Comparison of ENCODE assay signal across 8 mouse cellular contexts in genomic region chr11:120629911-120630310, GRCm38 (mm10). TPM values are rescaled to one million over a fixed set of nuclear protein-coding genes. Genes with fewer than 3 reads are reported as not detected.
A peak's percentile ranks its signal among the peaks of the same experiment; 100 is the strongest.
DNase-seq lines count a peak whose midpoint lies in the region; ATAC-seq and TF ChIP-seq lines count a peak whose summit lies in the region.

No protein-coding gene starts in this region.

- H3K4me1 ChIP-seq in cerebellum, adult 2 months (ENCODE audit: control insufficient read depth, insufficient read depth, low read length), result peaks cover 26% of the 10 kb centered on the region
- peaks cover 36% of the 10 kb centered on the region for H3K4me1 ChIP-seq in lung, embryonic 16.5 days (replicated peaks; ENCODE audit: control insufficient read depth, insufficient read depth, low read length)
- H3K4me1 ChIP-seq in stomach, embryonic 15.5 days, result peaks cover 43% of the 10 kb centered on the region

- peak overlapping the region; percentile 4 for H3K9ac ChIP-seq in lung, embryonic 16.5 days (ENCODE audit: low read length)
- H3K9ac ChIP-seq in stomach, embryonic 15.5 days, result peak overlapping the region; percentile 7; the same call in 1 of the 2 replicates

- DNase-seq in cerebellum, adult 2 months, result peak in 1 of 2 experiments; percentile 21
- peak; percentile 69 for DNase-seq in adrenal gland, postnatal 25 days
- DNase-seq in kidney, adult 11 months, result peak; percentile 66

- no peaks in the 10 kb centered on the region for H3K9me3 ChIP-seq in lung, embryonic 16.5 days (ENCODE audit: control insufficient read depth, low read length)
- H3K9me3 ChIP-seq in stomach, embryonic 15.5 days, result no peaks in the 10 kb centered on the region

- peaks cover 12% of the 10 kb centered on the region for H3K36me3 ChIP-seq in lung, embryonic 16.5 days (ENCODE audit: control insufficient read depth, insufficient read depth, low read length)
- H3K36me3 ChIP-seq in stomach, embryonic 15.5 days, result peaks cover 13% of the 10 kb centered on the region

- H3K27ac ChIP-seq in cerebellum, adult 2 months (ENCODE audit: insufficient read depth, low read length), result peak overlapping the region; percentile 33; the same call in 1 of the 2 replicates
- H3K27ac ChIP-seq in lung, embryonic 16.5 days (ENCODE audit: low read length), result peak overlapping the region; percentile 24; the same call in 1 of the 2 replicates
- H3K27ac ChIP-seq in stomach, embryonic 15.5 days, result peak overlapping the region; percentile 95

- H3K4me3 ChIP-seq in cerebellum, adult 2 months (replicated peaks; ENCODE audit: insufficient read depth, low read depth, low read length), result no peak overlapping the region
- no peak overlapping the region for H3K4me3 ChIP-seq in lung, embryonic 16.5 days (ENCODE audit: low read length)
- H3K4me3 ChIP-seq in stomach, embryonic 15.5 days (replicated peaks), result peak overlapping the region; percentile 25

- no peak for TF ChIP-seq CTCF in cerebellum, adult 2 months (IDR thresholded peaks at IDR 0.05; ENCODE audit: borderline replicate concordance, insufficient read depth, low read depth, low read length)

- TF ChIP-seq POLR2A in cerebellum, adult 2 months (IDR thresholded peaks at IDR 0.05; ENCODE audit: borderline replicate concordance, insufficient read depth, low read length), result no peak

- H3K4me2 ChIP-seq in lung, embryonic 16.5 days (ENCODE audit: low read depth, low read length), result peak overlapping the region; percentile 19
- H3K4me2 ChIP-seq in stomach, embryonic 15.5 days, result peak overlapping the region; percentile 86

- H3K27me3 ChIP-seq in cerebellum, adult 2 months (ENCODE audit: control insufficient read depth, insufficient read depth, low read length), result no peaks in the 10 kb centered on the region
- no peaks in the 10 kb centered on the region for H3K27me3 ChIP-seq in lung, embryonic 16.5 days (ENCODE audit: control insufficient read depth, insufficient read depth, low read depth, low read length)
- H3K27me3 ChIP-seq in stomach, embryonic 15.5 days (replicated peaks), result no peaks in the 10 kb centered on the region

- ATAC-seq in cerebellum, adult (ENCODE audit: insufficient number of reproducible peaks, low FRiP score, low TSS enrichment), result no peak
- 0 out of 2 replicates have a peak, but pooled peaks have one; percentile 5 for ATAC-seq in granulocyte monocyte progenitor cell, adult 5-6 weeks (replicated peaks; ENCODE audit: poor library complexity, severe bottlenecking)
- ATAC-seq in lung, embryonic 16.5 days (ENCODE audit: low read depth), result no peak
- peak; percentile 33; the same call in 1 of the 2 replicates for ATAC-seq in stomach, embryonic 15.5 days (ENCODE audit: insufficient read depth, low FRiP score, low read depth)
- ATAC-seq in CD4-positive, CD25-positive, alpha-beta regulatory T cell, adult 4 months, result no peak

- 16% methylated on average over 7 of the region's 7 CpGs for WGBS in cerebellum, adult 2 months
- 29% methylated on average over 7 of the region's 7 CpGs for WGBS in lung, embryonic 16.5 days
- WGBS in stomach, embryonic 15.5 days, result 47% methylated on average over 7 of the region's 7 CpGs

RNA-seq across cellular contexts. Expression of gene Mafg, which starts 3.5 kb away (rescaled TPM):
- 60.5 and 65.3 TPM in 2 replicates for polyA plus RNA-seq in cerebellum, adult 2 months (2012; rRNA removed)
- 69.7 and 76.5 TPM in 2 replicates for total RNA-seq in adrenal gland, postnatal 25 days (2021)
- total RNA-seq in granulocyte monocyte progenitor cell, adult 5-6 weeks (2014; fragmentation: Nextera tagmentation), result 28.7 and 37.0 TPM in 2 replicates
- 30.2 and 36.6 TPM in 2 replicates for total RNA-seq in granulocyte monocyte progenitor cell, adult 5-6 weeks (2017)
- 13.2 and 15.0 TPM in 2 replicates for polyA plus RNA-seq in lung, embryonic 16.5 days (2015; fragmentation: Nextera tagmentation; extraction: Ambion mirVana)
- 29.3 and 31.9 TPM in 2 replicates for polyA plus RNA-seq in stomach, embryonic 15.5 days (2015; fragmentation: Nextera tagmentation; extraction: Ambion mirVana)
- polyA plus RNA-seq in CD4-positive, CD25-positive, alpha-beta regulatory T cell, adult 4 months (2017; shearing (Covaris generic)), result 10 to 100 TPM; 11.3 to 16.0 TPM

RNA-seq across cellular contexts. Expression of gene Sirt7, which starts 4.9 kb away (rescaled TPM):
- 76.9 and 80.5 TPM in 2 replicates for polyA plus RNA-seq in cerebellum, adult 2 months (2012; rRNA removed)
- total RNA-seq in adrenal gland, postnatal 25 days (2021), result 82.5 and 103 TPM in 2 replicates
- total RNA-seq in granulocyte monocyte progenitor cell, adult 5-6 weeks (2014; fragmentation: Nextera tagmentation), result 66.1 and 81.1 TPM in 2 replicates
- total RNA-seq in granulocyte monocyte progenitor cell, adult 5-6 weeks (2017), result 57.4 and 75.0 TPM in 2 replicates
- polyA plus RNA-seq in lung, embryonic 16.5 days (2015; fragmentation: Nextera tagmentation; extraction: Ambion mirVana), result 31.8 and 32.5 TPM in 2 replicates
- 38.1 and 39.0 TPM in 2 replicates for polyA plus RNA-seq in stomach, embryonic 15.5 days (2015; fragmentation: Nextera tagmentation; extraction: Ambion mirVana)
- polyA plus RNA-seq in CD4-positive, CD25-positive, alpha-beta regulatory T cell, adult 4 months (2017; shearing (Covaris generic)), result 10 to 100 TPM; 66.4 to 66.7 TPM

RNA-seq across cellular contexts. Expression of gene Pcyt2, which starts 12.2 kb away (rescaled TPM):
- polyA plus RNA-seq in cerebellum, adult 2 months (2012; rRNA removed), result 401 and 403 TPM in 2 replicates
- total RNA-seq in adrenal gland, postnatal 25 days (2021), result 344 and 351 TPM in 2 replicates
- 48.1 and 70.3 TPM in 2 replicates for total RNA-seq in granulocyte monocyte progenitor cell, adult 5-6 weeks (2014; fragmentation: Nextera tagmentation)
- 21.9 and 35.5 TPM in 2 replicates for total RNA-seq in granulocyte monocyte progenitor cell, adult 5-6 weeks (2017)
- 104 and 117 TPM in 2 replicates for polyA plus RNA-seq in lung, embryonic 16.5 days (2015; fragmentation: Nextera tagmentation; extraction: Ambion mirVana)
- polyA plus RNA-seq in stomach, embryonic 15.5 days (2015; fragmentation: Nextera tagmentation; extraction: Ambion mirVana), result 183 and 188 TPM in 2 replicates
- 100 to 1,000 TPM; 101 to 179 TPM for polyA plus RNA-seq in CD4-positive, CD25-positive, alpha-beta regulatory T cell, adult 4 months (2017; shearing (Covaris generic))

RNA-seq across cellular contexts. Expression of gene Pycr1, which starts 13.7 kb away (rescaled TPM):
- polyA plus RNA-seq in cerebellum, adult 2 months (2012; rRNA removed), result 2.1 and 2.3 TPM in 2 replicates
- 1.3 TPM in 2 replicates for total RNA-seq in adrenal gland, postnatal 25 days (2021)
- 14.6 and 15.9 TPM in 2 replicates for total RNA-seq in granulocyte monocyte progenitor cell, adult 5-6 weeks (2014; fragmentation: Nextera tagmentation)
- total RNA-seq in granulocyte monocyte progenitor cell, adult 5-6 weeks (2017), result 4.6 and 8.9 TPM in 2 replicates
- polyA plus RNA-seq in lung, embryonic 16.5 days (2015; fragmentation: Nextera tagmentation; extraction: Ambion mirVana), result 22.4 and 23.4 TPM in 2 replicates
- polyA plus RNA-seq in stomach, embryonic 15.5 days (2015; fragmentation: Nextera tagmentation; extraction: Ambion mirVana), result 32.5 and 32.7 TPM in 2 replicates
- 1 to 10 TPM; 1.5 to 1.8 TPM for polyA plus RNA-seq in CD4-positive, CD25-positive, alpha-beta regulatory T cell, adult 4 months (2017; shearing (Covaris generic))

RNA-seq across cellular contexts. Expression of gene Myadml2, which starts 18.0 kb away (rescaled TPM):
- polyA plus RNA-seq in cerebellum, adult 2 months (2012; rRNA removed), result 3.3 and 4.5 TPM in 2 replicates
- not detected in 2 replicates for total RNA-seq in adrenal gland, postnatal 25 days (2021)
- total RNA-seq in granulocyte monocyte progenitor cell, adult 5-6 weeks (2014; fragmentation: Nextera tagmentation), result not detected in 2 replicates
- 0.69 and 1.9 TPM in 2 replicates for total RNA-seq in granulocyte monocyte progenitor cell, adult 5-6 weeks (2017)
- 0.97 and 1.1 TPM in 2 replicates for polyA plus RNA-seq in lung, embryonic 16.5 days (2015; fragmentation: Nextera tagmentation; extraction: Ambion mirVana)
- polyA plus RNA-seq in stomach, embryonic 15.5 days (2015; fragmentation: Nextera tagmentation; extraction: Ambion mirVana), result 0.28 and 0.44 TPM in 2 replicates
- not detected for polyA plus RNA-seq in CD4-positive, CD25-positive, alpha-beta regulatory T cell, adult 4 months (2017; shearing (Covaris generic))

Comparison
In these comparisons a context has a peak if more than half of its experiments do, and no peak if none do; other contexts are left out.
1. H3K27ac ChIP-seq: peak in every context shown above with its lines; median percentile 95 in stomach, embryonic 15.5 days; 33 in cerebellum, adult 2 months; 24 in lung, embryonic 16.5 days.
2. ATAC-seq: peak in granulocyte monocyte progenitor cell, adult 5-6 weeks (single experiment) and stomach, embryonic 15.5 days (single experiment); none in cerebellum, adult (single experiment), lung, embryonic 16.5 days (single experiment) and CD4-positive, CD25-positive, alpha-beta regulatory T cell, adult 4 months (single experiment).